Mouse (Mus musculus): ENCODE data around the gene F2.

F2 gene
- long read RNA-seq, experiment 1, result 0 reads
- long read RNA-seq, experiment 2, result 0 reads

DNA sequence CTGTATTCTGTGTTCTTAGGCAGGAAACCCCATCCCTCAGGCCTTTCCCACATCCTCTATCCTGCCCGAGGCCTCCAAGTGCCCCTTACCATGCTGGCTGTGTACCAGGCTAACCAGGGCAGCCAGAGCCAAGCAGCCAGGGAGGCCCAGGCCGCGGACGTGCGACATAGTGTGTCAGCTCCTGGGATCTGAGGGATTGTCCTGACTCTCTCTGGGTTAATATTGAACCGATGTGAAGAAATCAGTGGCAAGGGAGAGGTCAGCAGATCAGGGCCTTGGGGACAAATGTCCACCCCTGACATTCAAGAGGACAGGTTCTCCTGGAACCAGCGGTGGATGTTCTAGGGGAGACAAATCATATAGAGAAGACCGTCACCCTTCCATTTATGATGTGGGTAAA lies at the start of gene F2:
TSS of gene F2 (minus strand) at position 186 of the 400 bp plus-strand sequence.
- intact Hi-C loops (cut with DNase I), result no loop called here

- intact Hi-C loops (cut with DNase I), result no loop called here
Observed at GRCm38 (mm10) chr2:91683919-91684318, 47.7 kb upstream of the F2 start.

DNA sequence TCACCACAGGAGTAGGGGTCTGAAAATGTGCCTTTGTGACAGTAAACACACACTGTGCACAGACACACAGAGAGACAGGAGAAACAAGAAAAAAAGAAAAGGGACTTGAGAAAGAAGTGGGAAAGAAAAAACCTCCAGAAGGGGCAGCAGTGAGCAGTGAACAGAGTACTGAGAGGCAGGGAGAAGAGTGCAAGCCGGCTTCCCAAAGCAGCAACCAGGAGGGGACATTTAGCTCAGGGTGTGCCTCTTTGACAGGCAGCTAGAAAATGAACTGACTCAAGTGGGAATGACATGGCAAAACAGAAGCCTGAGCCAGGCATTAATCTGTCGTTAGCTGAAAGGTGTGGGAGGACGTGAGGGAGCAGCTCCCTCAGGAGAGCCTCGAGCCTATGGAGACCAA lies 46.6 kb upstream of the F2 start:
- intact Hi-C loops (cut with DNase I), result no loop called here

DNA sequence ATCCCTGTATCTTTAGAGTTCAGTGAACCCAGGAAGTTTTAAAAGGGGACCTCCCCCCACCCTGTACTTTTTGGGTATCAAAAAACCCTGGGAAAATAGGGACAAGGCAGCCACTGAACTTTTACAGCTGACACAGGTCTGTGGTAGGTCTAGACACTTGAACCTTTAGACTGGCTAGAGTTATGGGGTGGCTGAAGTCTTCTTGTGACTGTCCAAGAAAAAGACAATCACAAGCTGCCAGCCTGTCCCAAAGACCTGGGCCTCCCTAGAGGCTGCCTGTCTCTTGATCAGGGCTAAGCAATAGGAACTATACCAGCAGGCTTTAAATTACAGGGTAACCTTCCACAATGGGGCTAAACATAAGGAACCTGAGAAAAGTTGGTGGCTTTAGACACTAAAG lies 40.7 kb upstream of the F2 start:
- intact Hi-C loops (cut with DNase I), result no loop called here

- intact Hi-C loops (cut with DNase I), result no loop called here
Observed at GRCm38 (mm10) chr2:91676420-91676819, 40.2 kb upstream of the F2 start.

DNA sequence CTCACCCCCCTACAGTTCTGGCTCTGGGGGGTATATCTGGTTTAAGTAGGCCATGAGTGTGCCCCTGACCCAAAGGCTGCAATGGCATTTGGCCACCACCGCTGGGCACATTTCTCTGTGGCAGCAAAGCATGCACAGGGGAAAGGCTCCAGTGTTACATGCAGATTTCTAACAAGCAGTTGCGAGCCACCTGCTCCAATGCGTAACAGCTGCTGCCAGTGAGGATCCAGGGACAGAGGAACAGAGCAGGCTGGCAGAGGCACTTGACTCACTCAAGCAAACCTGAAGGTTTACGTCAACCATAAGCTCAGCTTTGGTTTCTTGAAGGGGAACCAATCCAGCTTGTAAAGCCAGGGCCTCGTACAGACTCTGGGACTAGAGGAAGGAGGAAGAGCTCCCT lies 38.7 kb upstream of the F2 start:
- intact Hi-C loops (cut with DNase I), result no loop called here

GRCm38 (mm10) chr2:91673587-91673986 lies 37.4 kb upstream of the F2 start:
- intact Hi-C loops (cut with DNase I), result no loop called here

DNA sequence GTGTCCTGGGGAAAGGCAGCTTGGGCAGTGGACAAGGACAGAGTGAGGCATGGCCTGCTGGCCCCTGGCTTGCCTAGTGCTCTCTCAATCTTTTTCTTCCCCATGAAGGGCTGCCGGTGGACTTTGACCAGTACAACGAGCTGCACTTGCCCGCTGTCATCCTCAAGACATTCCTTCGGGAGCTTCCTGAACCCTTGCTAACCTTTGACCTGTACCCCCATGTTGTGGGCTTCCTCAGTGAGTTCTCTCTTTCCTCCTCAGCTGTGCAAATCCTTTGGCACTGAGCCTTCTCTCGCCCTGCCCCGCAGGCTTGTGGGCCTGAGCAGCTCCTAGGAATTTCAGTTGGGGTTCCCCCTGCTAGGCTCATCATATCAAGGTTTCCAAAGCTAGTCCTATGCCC lies 33.8 kb upstream of the F2 start:
- intact Hi-C loops (cut with DNase I), result no loop called here

DNA sequence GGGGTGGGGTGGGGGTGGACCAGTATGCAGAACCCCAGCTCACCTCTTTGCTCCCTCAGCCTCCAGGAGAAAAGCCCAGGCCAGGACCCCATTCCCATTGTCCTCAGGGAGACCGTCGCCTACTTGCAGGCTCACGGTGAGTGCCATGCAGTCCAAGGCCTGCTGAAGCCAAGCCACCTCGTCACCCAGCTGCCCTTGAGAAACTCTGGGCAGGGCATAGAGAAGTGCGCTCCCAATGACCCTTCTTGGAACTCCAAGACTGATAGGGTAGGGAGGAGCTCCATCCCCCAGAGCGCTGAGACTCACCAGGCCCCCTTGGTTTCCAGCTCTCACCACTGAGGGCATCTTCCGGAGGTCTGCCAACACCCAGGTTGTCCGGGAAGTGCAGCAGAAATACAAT lies 33.1 kb upstream of the F2 start:
- intact Hi-C loops (cut with DNase I), result no loop called here

DNA sequence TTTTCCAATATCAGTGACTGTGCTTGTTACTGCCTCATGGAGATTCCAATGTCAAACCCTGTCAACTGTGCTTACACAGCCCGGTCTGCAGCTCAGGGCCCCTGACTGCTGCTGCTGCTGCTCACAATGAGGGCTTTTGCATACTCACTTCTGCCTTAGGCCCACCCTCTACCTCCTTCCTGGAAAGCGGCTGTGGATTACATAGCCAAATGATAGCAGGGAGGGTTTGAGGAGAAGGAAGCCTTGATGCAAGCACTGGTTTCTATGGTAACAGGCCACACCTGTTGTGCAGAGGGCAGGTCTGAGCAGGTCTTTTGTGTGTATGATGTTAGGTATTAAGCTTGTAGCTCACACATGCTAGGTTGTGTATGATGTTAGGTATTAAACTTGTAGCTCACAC lies 31.5 kb upstream of the F2 start:
- intact Hi-C loops (cut with DNase I), result no loop called here

GRCm38 (mm10) chr2:91666386-91666910 lies 30.2 kb upstream of the F2 start:
- intact Hi-C loops (cut with DNase I), result no loop called here

GRCm38 (mm10) chr2:91664780-91665179 lies 28.6 kb upstream of the F2 start:
- intact Hi-C loops (cut with DNase I), result no loop called here

DNA sequence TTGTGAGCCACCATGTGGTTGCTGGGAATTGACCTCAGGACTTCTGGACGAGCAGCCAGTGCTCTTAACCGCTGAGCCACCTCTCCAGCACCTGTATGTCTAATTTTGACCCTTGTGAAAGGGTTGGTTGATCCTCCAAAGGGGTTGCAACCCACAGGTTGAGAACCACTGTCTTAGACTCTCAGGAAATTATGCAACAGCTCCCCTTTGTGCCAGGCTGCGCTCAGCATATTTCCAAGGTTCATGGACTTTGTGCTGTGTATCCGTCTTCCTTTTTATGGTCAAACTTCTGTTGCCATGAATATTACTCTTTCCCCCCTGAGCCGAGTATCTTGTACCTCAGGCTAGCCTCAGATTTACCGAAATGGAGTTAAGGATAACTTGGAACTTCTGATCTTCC lies 24.8 kb upstream of the F2 start:
- intact Hi-C loops (cut with DNase I), result no loop called here

- intact Hi-C loops (cut with DNase I), result no loop called here
Observed at GRCm38 (mm10) chr2:91659657-91660056, 23.4 kb upstream of the F2 start.

DNA sequence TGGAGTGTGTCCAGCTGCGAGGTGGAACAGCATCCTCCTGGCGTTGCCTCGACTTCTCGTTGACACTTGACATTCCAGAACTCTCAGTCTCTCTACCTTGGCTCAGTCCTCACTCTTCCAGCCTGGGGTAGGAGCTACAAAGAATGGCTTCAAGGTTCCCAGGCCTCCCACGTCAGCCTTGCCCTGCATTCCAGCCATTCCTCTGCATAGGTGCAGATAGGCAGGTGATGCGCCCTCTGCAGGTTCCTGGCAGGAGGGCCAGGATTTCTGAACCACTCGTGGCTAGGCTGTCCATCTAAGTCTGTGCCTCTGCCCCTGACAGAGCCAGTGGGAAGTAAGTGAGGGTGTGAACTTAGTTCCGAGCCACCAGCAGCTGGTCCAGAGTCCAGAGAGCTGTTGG lies 20.6 kb upstream of the F2 start:
- intact Hi-C loops (cut with DNase I), result no loop called here

DNA sequence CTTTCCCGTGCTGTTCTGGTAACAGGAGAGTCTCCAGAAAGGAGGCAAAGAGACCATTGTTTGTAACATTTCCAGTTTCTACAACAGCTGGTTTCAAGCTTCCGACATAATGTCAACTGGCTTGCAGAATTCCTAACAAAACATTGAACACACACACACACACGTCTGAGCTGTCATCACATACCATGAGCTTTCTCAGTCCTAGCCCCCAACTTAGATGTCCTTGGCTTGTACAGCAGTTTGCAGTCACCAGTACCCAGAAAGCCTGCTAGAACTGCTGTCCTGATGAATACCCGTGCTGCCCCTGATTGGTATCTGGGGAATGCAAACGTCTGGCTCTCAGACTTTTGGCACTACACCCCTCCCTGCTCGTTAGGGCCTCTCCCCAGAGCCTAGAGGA lies 19.6 kb upstream of the F2 start:
- intact Hi-C loops (cut with DNase I), result no loop called here

- intact Hi-C loops (cut with DNase I), result no loop called here
Observed at GRCm38 (mm10) chr2:91655388-91655787, 19.2 kb upstream of the F2 start.

DNA sequence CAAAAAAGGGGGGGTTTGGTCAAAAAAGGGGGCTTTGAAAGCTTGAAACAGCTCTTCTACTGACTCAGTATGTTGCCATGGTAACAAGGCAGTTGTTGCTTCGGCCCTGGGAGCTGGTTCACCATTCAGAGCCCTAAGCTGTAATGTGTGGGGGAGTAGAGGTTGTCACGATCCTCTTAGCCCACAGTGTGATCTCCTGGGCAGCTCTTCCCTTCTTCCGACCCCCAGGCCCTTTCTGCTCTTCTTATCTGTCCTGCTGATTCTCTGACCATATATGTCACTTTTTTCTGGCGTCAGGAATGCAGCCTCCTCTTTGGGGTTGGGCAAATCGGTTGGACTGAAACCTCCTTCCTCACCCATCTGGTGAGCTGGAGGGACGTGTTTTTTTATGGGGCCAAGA lies 16.6 kb upstream of the F2 start:
- intact Hi-C loops (cut with DNase I), result no loop called here

DNA sequence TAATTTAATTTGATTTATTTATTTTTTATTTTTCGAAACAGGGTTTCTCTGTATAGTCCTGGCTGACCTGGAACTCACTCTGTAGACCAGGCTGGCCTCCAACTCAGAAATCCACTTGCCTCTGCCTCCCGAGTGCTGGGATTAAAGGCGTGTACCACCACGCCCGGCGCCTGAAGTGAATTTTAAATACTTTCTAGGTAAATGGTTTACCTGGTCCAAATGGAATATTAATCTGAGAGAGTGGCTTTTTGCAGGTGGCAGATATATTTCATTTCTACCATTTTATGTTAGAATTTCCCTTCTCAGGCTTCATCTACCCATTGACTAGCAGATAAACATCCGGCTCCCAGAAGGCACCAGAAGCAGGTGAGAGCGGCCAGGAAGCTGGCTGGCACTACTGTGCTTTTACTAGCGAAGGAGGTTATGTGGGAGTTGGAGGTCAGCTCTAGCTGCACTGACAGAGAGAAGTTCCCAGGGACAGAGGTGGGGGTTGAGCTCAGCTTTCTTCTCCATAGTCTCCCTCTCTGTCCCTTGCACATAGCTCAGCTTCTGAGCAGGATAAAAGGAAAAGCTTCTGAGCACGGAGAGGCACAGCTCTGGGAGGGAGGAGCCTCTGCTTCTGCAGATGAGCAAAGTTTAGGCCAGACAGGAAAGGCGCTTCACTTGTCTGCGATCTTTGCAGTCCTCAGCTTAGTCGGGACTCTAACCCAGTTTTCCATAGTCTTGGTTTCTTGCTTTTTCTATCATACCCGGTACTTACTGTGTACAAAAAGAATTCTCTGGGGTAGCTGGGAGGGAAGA lies 15.4 kb upstream of the F2 start:
- intact Hi-C loops (cut with DNase I), result no loop called here

GRCm38 (mm10) chr2:91650360-91650995 lies 14.3 kb upstream of the F2 start:
- intact Hi-C loops (cut with DNase I), result no loop called here

GRCm38 (mm10) chr2:91649553-91650359 lies 13.5 kb upstream of the F2 start, which contains the start of the genes Zfp408 and Arhgap1:
Zfp408 (minus strand) TSS chr2:91649791.
Arhgap1 (plus strand) TSS chr2:91649860.
- intact Hi-C loops (cut with DNase I), result no loop called here

DNA sequence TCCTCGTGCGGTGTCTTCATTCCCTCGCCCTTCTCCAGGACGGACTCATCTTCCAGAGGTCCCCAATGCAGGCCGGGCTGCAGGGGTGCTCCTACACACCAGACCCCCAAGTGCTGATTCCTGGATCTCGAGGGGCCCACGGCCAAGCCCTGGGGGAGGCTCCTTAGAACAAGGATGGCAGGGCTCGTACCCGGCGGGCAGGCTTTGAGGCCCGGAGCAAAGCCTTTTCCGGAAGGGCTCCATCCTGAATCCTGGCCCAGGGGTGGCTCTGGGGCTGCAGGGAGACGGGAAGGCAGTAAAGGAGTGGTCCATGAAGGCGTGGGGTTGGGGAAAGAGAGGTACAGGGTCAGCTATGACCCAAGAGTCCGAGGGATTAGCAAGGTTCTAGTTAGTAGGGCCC lies 12.9 kb upstream of the F2 start:
- intact Hi-C loops (cut with DNase I), result no loop called here

Measured in adrenal gland (tissue).